Mouse (Mus musculus) natural killer cell, adult 2 months (primary cell): ENCODE data around the gene Klf12.

ENCODE experiments used
- DNase-seq, 2 experiments: peaks; one replicate each; pipeline ENCODE4 v3.0.0; 2022; ENCODE audit warnings: low spot score in 2 of 2

Klf12 gene

GRCm38 (mm10) chr14:100235746-100236145 lies 48.7 kb downstream of the Klf12 start:
- DNase-seq: peak; percentile 57 to 79

DNA sequence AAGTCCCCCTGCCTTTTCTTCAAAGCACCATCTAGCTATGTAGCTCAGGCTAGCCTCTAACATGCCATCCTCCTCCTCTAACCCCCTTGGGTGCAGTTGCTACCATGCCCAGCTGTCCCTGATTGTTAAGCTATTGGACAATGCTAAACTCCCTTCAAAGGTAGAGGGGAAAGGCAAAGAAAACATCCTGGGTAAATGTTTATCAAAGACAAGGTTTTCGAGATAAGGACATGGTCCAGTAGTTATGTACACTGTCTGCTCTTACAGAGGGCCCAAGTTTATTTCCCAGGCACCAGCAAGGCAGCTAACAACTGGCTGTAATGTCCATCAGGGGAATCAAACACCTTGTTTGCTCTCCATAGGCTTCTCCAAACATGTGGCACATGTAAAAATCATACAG lies 53.1 kb downstream of the Klf12 start:
- DNase-seq: no peak

DNA sequence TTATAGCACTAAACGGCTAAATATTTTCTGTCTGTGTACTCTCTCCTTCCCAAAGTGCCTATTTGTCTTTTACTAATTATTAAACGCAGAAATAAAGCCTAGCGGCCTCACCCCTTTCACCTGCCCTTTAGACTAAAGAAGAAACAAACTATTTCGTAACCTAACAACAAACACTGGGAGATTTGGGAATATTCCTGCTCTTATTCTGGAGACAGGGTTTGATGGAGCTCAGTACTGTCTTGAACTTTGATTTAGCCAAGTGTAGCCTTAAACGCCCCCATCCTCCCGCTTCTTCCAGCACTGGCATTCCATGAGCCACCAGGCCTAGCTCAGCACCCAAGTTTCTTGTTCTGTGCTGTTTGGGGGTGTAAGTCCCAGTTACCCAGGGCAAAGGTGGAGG lies 56.4 kb downstream of the Klf12 start:
- no peak for DNase-seq

GRCm38 (mm10) chr14:100227717-100228116 lies 56.8 kb downstream of the Klf12 start:
- DNase-seq: no peak

- DNase-seq: no peak
These were observed 60.3 kb downstream of the Klf12 start for GRCm38 (mm10) chr14:100224151-100224550.

GRCm38 (mm10) chr14:100222260-100222659 lies 62.2 kb downstream of the Klf12 start:
- DNase-seq: no peak

- no peak for DNase-seq
These were observed 69.2 kb downstream of the Klf12 start for GRCm38 (mm10) chr14:100215213-100215785.

GRCm38 (mm10) chr14:100213066-100213465 lies 71.4 kb downstream of the Klf12 start:
- peak in 1 of 2 experiments; percentile 7 for DNase-seq

GRCm38 (mm10) chr14:100211826-100212117 lies 72.7 kb downstream of the Klf12 start:
- no peak for DNase-seq

DNA sequence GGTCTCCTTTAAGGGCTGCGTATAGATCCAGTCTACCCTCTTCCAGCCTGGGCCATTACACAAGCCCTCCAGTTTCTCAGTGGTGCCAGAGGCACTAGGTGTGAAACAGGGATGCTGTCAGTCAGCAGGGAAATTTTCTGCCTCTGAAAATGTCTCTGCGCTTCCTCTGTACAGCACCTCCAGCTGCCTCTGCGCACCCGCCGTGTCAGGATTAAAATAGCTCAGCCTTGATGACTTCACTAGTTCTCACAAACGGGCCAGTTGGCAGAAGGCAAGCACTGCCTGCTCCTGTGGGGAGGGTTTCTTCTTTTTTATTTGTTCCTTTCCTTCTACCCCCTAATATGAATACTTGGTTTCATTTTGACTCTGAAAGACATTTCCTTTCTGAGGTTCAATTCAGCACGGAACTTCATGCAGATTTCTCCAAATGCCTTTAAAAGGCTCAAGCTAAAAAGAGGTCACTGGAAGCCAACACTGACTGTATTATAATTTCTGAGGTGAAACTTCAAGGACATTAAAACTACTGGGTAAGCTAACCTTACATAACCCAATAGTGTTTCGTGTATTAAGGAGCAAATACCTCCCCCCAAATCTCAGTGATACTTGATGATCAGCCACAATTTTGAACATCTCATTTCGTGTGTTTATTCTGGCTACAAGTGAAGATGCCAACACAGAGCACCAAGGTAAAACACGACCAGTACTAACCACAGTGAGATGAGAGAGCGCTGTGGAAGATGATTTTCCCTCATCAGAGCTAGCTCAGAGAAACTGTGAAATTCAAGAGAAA lies 73.2 kb downstream of the Klf12 start:
- DNase-seq: peak; percentile 37 to 57

DNA sequence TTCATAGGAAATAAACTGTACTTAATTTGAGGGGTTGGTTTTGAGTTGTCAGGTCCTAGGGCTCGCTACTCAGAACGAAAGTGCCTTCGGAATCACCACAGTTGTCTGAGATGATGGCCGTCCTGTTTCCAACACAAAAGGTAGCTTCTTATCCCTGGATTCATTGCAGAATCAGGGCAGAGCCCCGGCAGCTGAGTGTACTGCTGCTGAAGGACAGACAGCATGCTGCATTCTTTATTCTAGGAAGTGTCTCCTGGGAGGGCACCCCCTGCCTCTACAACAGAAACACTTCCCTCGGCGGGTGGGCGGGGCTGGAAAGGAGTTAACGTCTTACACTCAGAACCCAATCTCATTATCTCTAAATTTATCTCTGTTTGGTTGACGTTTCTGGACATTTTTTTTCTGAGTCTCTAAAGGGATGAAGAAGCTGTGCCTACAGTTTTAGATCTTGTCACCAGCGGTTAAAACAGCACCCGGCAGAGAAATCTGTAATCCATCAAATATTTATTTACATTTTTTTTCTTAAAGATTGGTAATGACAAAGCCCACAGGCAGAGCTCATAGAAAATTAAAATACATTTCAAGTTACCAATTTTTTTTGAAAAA lies 74.6 kb downstream of the Klf12 start:
- no peak for DNase-seq

- no peak for DNase-seq
These were observed 77.4 kb downstream of the Klf12 start for GRCm38 (mm10) chr14:100207081-100207480.

DNA sequence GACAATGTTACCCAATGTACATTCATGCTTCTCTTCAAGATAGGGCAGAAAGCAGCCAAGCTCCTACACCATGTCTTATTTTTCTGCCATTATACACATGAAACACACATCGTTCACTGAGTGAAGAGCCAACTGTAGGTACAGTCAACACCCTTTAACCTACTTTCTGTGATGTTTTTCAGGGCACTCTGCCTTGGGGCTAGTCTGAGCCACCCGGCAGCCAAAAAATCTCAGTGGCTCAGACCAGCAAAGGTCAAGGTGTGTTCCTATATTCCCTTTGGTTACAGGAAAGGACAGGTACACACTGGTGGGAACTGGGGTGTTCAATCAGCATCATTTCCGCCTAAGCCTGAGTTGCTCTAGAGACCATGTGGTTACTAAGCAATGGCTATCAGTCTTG lies 78.3 kb downstream of the Klf12 start:
- DNase-seq: no peak

DNA sequence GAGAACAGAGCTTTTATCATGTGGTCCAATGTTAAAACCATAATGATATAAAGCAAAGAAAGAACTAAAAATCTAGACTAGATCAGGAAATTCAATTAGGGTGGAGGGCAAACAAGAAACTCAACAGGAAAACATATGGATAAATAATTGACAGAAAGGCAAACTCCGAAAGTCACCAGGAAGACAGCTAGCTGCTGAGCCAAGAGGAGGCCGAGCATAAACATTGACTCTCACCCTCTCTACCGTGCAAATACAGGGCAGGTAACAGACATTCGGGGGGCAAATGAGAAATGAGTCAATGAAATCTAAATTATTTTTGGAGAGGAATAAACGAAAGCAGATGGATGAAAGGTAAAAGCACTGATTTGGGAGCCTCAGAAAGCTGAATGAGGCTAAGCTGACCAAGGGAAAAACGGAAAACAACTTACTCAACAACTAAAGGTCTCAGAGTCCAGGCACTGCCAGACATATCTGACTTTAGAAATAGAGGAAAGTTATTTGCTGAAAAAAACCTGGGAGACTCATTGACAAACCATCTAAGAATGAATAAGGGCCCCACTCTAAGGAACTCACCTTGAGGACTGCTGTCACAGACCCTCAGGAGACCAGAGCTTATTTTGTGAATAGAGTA lies 84.3 kb downstream of the Klf12 start:
- DNase-seq: no peak

DNA sequence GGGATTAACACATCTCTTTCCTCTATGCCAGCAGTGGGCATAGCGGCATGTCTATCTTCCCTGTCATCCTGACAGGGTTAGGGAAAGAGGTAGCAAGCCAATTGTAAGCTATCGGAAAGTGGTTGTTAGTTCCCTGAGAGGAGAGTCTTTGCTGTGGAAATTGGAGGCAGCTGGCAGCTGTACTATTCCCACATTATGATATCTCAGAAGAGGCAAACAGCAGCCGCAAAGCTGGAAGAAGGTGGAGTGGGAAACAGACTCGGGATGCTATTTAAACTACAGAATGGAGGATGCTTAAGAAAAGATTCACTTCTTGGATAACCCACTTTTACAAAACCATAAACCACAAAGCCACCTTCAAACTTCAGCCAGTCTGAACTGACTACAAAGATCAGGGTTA lies 85.8 kb downstream of the Klf12 start:
- DNase-seq: no peak

DNA sequence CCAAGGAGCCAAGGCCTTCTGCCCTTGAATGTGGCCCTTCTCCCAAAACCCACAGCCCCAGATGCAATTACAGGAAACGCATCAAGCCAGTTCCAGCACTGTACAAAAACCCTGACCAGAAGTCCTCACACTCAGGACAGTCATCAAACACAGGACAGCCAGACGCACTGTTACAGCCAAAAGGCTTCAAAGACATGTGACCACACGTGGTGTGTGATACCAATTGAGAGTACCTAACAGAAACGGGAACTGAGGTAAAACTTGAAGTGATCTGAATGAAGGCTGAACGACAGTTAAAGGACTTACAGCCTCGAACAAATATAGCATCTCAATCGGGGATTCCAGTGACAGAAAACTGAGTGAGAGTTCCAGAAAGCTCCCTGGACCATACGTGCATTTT lies 87.3 kb downstream of the Klf12 start:
- no peak for DNase-seq

DNA sequence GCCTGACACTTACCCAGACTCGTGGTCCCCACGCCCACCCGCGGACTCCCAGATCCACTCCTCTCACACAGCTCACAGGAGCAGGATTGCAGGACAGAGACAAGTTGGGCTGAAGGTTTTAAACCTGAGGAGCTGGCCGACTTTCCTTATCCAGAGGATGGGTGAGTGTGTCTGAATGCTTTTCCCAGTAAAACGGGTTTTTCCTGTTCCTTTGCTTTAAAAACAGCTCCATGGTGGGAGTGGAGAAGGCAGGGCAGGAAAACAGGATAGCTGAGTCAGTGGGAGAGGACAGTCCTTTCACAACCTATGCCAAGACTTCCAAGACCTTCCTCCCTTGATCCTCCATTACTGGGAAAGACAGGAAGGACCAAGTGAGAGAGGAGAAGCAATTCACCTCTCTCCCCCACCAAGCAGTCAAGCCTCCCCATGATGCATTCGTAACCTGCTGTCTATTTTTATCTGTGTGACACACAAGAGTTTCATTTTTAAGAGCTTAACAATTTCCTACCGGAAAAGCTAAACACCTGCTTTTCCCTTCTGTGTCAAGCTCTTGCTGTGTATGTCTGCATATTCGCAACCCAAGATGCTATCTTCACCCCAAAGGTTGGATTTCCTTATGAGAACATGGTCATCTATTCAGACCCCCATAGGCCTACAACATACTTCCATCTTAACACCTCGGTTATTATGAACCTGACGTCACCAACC lies 94.8 kb downstream of the Klf12 start:
- DNase-seq: no peak

GRCm38 (mm10) chr14:100187372-100187771 lies 97.1 kb downstream of the Klf12 start:
- DNase-seq: no peak

DNA sequence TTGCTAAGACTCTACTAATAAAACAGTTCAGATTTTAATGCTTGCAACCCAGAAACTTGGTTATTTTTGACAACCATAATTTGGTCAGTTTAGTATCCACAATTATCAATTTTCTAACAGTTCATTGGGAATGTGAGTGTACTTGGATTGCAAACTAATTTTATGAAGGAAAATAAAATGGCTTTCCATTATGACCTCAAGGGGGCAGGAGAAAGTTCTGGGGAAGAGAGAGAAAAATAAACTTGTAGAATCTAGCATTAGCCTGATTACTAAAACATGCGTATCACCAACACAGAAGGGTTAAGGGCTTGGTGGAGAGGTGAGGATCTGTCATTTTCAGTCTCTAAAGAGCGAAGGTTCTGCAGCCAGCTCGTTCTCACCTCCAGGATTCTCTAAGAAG lies 106.7 kb downstream of the Klf12 start:
- no peak for DNase-seq

- no peak for DNase-seq
These were observed 119.4 kb downstream of the Klf12 start for GRCm38 (mm10) chr14:100165075-100165474.

DNA sequence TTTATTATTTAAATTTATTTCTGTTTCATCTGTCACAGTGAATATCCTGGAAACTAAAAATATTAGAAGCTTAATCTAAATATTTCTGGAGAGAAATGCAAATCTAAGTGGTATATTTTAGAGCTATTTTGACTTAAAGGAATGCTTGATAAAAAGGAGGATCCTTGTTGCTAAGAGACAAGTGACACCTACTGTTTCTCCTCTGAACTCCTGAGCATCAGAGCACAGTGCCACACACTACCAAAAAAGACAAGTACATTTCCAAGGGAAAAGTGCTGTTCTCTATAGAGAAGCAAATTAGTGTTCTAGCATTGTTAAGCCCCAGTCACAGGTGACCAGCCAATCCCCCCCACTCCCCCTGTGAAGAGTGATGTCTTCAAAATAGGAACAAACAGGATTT lies 127.8 kb downstream of the Klf12 start:
- DNase-seq: no peak

DNA sequence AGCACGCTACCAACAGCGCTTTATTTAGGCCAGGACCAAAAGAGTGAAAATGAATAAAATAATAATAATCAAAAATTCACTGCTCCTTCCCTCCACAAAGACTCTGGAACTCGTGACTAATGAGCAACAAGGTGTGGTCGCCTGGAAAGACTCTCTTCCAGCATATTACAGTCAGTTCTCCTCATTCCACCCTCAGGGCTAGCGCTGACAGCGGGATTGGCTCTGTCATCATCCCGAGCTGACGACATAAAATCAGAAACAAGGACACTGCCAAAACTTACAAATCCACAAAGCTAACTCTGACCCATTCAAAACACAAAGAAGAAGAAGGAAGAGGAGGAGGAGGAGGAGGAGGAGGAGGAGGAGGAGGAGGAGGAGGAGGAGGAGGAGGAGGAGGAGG lies 136.8 kb downstream of the Klf12 start:
- no peak for DNase-seq
